ENCODE assay signal across 8 mouse cellular contexts in the genomic region with DNA sequence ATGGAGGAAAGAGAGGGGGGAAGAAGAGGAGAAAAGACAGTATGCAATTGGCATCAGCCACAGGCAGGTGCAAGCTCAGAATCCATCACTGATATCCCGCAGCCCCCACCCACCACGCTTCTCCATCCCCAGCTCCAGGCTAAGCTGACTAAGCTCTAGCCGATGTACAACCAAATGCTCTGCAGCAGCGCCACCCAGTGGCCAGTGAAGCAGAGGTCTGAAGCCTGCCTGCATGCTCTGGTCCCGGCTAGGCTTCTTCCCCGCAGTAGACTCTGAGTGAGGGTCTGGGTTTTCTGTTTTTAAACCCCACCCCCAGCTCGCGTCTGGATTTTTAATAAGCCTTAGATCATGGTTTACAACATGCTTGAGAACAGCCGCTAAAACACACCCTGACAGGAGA. TPM values are rescaled to one million over a fixed set of nuclear protein-coding genes. Genes with fewer than 3 reads are reported as not detected.
DNase-seq lines count a peak whose midpoint lies in the region; ATAC-seq and TF ChIP-seq lines count a peak whose summit lies in the region.

No protein-coding gene starts in this region.

- H3K9ac ChIP-seq in embryonic facial prominence, embryonic 15.5 days: no peak overlapping the region
- H3K9ac ChIP-seq in heart, embryonic 11.5 days (ENCODE audit: low read depth, low read length): no peak overlapping the region
- H3K9ac ChIP-seq in kidney, embryonic 14.5 days (ENCODE audit: low read depth, low read length): no peak overlapping the region
- H3K9ac ChIP-seq in limb, embryonic 13.5 days: no peak overlapping the region

- DNase-seq in 3T3-L1 (ENCODE audit: low read depth, low spot score): peak; percentile 93
- peak; percentile 73 to 91 for DNase-seq in spleen, postnatal 4 days (ENCODE audit: low spot score in 2 of 2)

- H3ac ChIP-seq in myocyte (ENCODE audit: control insufficient read depth, insufficient read length): no peak overlapping the region

- no peaks in the 10 kb centered on the region for H3K9me3 ChIP-seq in embryonic facial prominence, embryonic 15.5 days (replicated peaks)
- H3K9me3 ChIP-seq in heart, embryonic 11.5 days (replicated peaks; ENCODE audit: control insufficient read depth, low read length): no peaks in the 10 kb centered on the region
- H3K9me3 ChIP-seq in kidney, embryonic 14.5 days (ENCODE audit: control insufficient read depth, low read length): no peaks in the 10 kb centered on the region
- H3K9me3 ChIP-seq in limb, embryonic 13.5 days: no peaks in the 10 kb centered on the region

- WGBS in bone marrow, adult 2 months: 60% methylated on average over 9 of the region's 9 CpGs
- WGBS in embryonic facial prominence, embryonic 15.5 days: 4% methylated on average over 9 of the region's 9 CpGs
- 5% methylated on average over 9 of the region's 9 CpGs for WGBS in heart, embryonic 11.5 days (ENCODE audit: insufficient replicate concordance)
- 1% methylated on average over 9 of the region's 9 CpGs for WGBS in kidney, embryonic 14.5 days
- under 1% methylated on average over 9 of the region's 9 CpGs for WGBS in limb, embryonic 13.5 days

- no peaks in the 10 kb centered on the region for H3K79me2 ChIP-seq in myocyte (ENCODE audit: control insufficient read depth, insufficient read depth)

- no peak overlapping the region for H3K27ac ChIP-seq in bone marrow, adult 2 months (ENCODE audit: control insufficient read depth, insufficient read depth, low read depth, low read length, poor library complexity)
- H3K27ac ChIP-seq in embryonic facial prominence, embryonic 15.5 days (replicated peaks): no peak overlapping the region
- no peak overlapping the region for H3K27ac ChIP-seq in heart, embryonic 11.5 days (ENCODE audit: low read depth, low read length)
- H3K27ac ChIP-seq in kidney, embryonic 14.5 days (ENCODE audit: low read depth, low read length): no peak overlapping the region
- H3K27ac ChIP-seq in limb, embryonic 13.5 days: no peak overlapping the region

- peak; percentile 70; the same call in 1 of the 2 replicates for ATAC-seq in embryonic facial prominence, embryonic 15.5 days (ENCODE audit: insufficient number of reproducible peaks, low FRiP score, low TSS enrichment, low read depth)
- 0 out of 2 replicates have a peak, but pooled peaks have one; percentile 47 for ATAC-seq in heart, embryonic 11.5 days (replicated peaks; ENCODE audit: insufficient number of reproducible peaks, low FRiP score, low TSS enrichment)
- ATAC-seq in kidney, embryonic 14.5 days (ENCODE audit: low FRiP score, low TSS enrichment): peak; percentile 86
- peak; percentile 90 for ATAC-seq in limb, embryonic 13.5 days (ENCODE audit: low FRiP score, low read depth)

- H3K27me3 ChIP-seq in embryonic facial prominence, embryonic 15.5 days: no peaks in the 10 kb centered on the region
- peaks cover 7% of the 10 kb centered on the region for H3K27me3 ChIP-seq in heart, embryonic 11.5 days (ENCODE audit: control insufficient read depth, insufficient read depth, low read length)
- H3K27me3 ChIP-seq in kidney, embryonic 14.5 days (ENCODE audit: control insufficient read depth, insufficient read depth, low read length): no peaks in the 10 kb centered on the region
- H3K27me3 ChIP-seq in limb, embryonic 13.5 days: peaks cover 13% of the 10 kb centered on the region
- H3K27me3 ChIP-seq in myocyte (ENCODE audit: control insufficient read depth, insufficient read depth, insufficient read length): peaks cover 37% of the 10 kb centered on the region

- H3K4me2 ChIP-seq in embryonic facial prominence, embryonic 15.5 days (replicated peaks): peak overlapping the region; percentile 54
- peak overlapping the region; percentile 48 for H3K4me2 ChIP-seq in heart, embryonic 11.5 days
- peak overlapping the region; percentile 33 for H3K4me2 ChIP-seq in kidney, embryonic 14.5 days (replicated peaks; ENCODE audit: low read depth, low read length)
- H3K4me2 ChIP-seq in limb, embryonic 13.5 days (replicated peaks): peak overlapping the region; percentile 51
- peak overlapping the region; percentile 82 for H3K4me2 ChIP-seq in myocyte (ENCODE audit: low read depth)

- H3K4me3 ChIP-seq in bone marrow, adult 2 months (replicated peaks; ENCODE audit: control insufficient read depth, low read depth, low read length): no peak overlapping the region
- H3K4me3 ChIP-seq in embryonic facial prominence, embryonic 15.5 days (replicated peaks): peak overlapping the region; percentile 16; the same call in 1 of the 2 replicates
- no peak overlapping the region for H3K4me3 ChIP-seq in heart, embryonic 11.5 days (ENCODE audit: low read depth, low read length)
- H3K4me3 ChIP-seq in kidney, embryonic 14.5 days (ENCODE audit: low read length): no peak overlapping the region
- peak overlapping the region; percentile 14; the same call in 1 of the 2 replicates for H3K4me3 ChIP-seq in limb, embryonic 13.5 days
- no peak overlapping the region for H3K4me3 ChIP-seq in myocyte

- no peak for TF ChIP-seq POLR2A in bone marrow, adult 2 months (IDR thresholded peaks at IDR 0.05; ENCODE audit: borderline replicate concordance, control insufficient read depth, low read depth, low read length)
- TF ChIP-seq POLR2A in myocyte (IDR thresholded peaks at IDR 0.05; ENCODE audit: insufficient read length, low read depth): no peak

- H3K36me3 ChIP-seq in embryonic facial prominence, embryonic 15.5 days: no peaks in the 10 kb centered on the region
- H3K36me3 ChIP-seq in heart, embryonic 11.5 days (ENCODE audit: control insufficient read depth, insufficient read depth, low read length): no peaks in the 10 kb centered on the region
- no peaks in the 10 kb centered on the region for H3K36me3 ChIP-seq in kidney, embryonic 14.5 days (ENCODE audit: control insufficient read depth, insufficient read depth, low read length)
- no peaks in the 10 kb centered on the region for H3K36me3 ChIP-seq in limb, embryonic 13.5 days
- no peaks in the 10 kb centered on the region for H3K36me3 ChIP-seq in myocyte (ENCODE audit: control insufficient read depth, insufficient read depth)

- TF ChIP-seq CTCF in bone marrow, adult 2 months (IDR thresholded peaks at IDR 0.05; ENCODE audit: control insufficient read depth, insufficient read depth, low read length): peak; percentile 80

- H3K4me1 ChIP-seq in bone marrow, adult 2 months (ENCODE audit: control insufficient read depth, insufficient read depth, low read length): no peaks in the 10 kb centered on the region
- H3K4me1 ChIP-seq in embryonic facial prominence, embryonic 15.5 days: peaks cover 12% of the 10 kb centered on the region; the same call in 1 of the 2 replicates
- no peaks in the 10 kb centered on the region for H3K4me1 ChIP-seq in heart, embryonic 11.5 days (ENCODE audit: control insufficient read depth, insufficient read depth, low read length)
- H3K4me1 ChIP-seq in kidney, embryonic 14.5 days (ENCODE audit: control insufficient read depth, insufficient read depth, low read length): no peaks in the 10 kb centered on the region
- peaks cover 9% of the 10 kb centered on the region for H3K4me1 ChIP-seq in limb, embryonic 13.5 days

TF ChIP-seq in myocyte, 11 proteins besides CTCF, POLR2A, EP300 and RAD21:
- TF ChIP-seq USF1 (IDR thresholded peaks at IDR 0.05; ENCODE audit: low read depth): no peak
- TF ChIP-seq MAX (IDR thresholded peaks at IDR 0.05; ENCODE audit: low read depth): no peak
- no peak for TF ChIP-seq CEBPB (IDR thresholded peaks at IDR 0.05; ENCODE audit: insufficient read depth, poor library complexity, severe bottlenecking)
- TF ChIP-seq REST (IDR thresholded peaks at IDR 0.05; ENCODE audit: insufficient read depth, insufficient read length): no peak
- TF ChIP-seq TCF12 (IDR thresholded peaks at IDR 0.05; ENCODE audit: insufficient read depth, poor library complexity, severe bottlenecking): no peak
- no peak for TF ChIP-seq SRF (IDR thresholded peaks at IDR 0.05; ENCODE audit: control insufficient read depth, insufficient read length, low read depth)
- TF ChIP-seq TCF3 (IDR thresholded peaks at IDR 0.05; ENCODE audit: insufficient read length, low read depth): no peak
- TF ChIP-seq MYOD1 (IDR thresholded peaks at IDR 0.05; ENCODE audit: control insufficient read depth in 1 of 3, insufficient read length in 2 of 3, low read depth in 2 of 3): no peak
TF ChIP-seq in myocyte: peak in this region for 0.

RNA-seq across cellular contexts. Expression of gene Nphp4, which starts 41.7 kb away (rescaled TPM):
- polyA plus RNA-seq in bone marrow, adult 2 months (2011; ENCODE audit: insufficient read depth, insufficient read length, low replicate concordance, missing spikeins): 0.65 TPM in 1 of 2 replicates, not detected in the other
- polyA plus RNA-seq in embryonic facial prominence, embryonic 15.5 days (2015; fragmentation: Nextera tagmentation; extraction: Ambion mirVana): 3.6 and 6.2 TPM in 2 replicates
- polyA plus RNA-seq in heart, embryonic 11.5 days (2014; fragmentation: Nextera tagmentation; extraction: Ambion mirVana): 1.7 and 1.9 TPM in 2 replicates
- 3.3 and 3.7 TPM in 2 replicates for polyA plus RNA-seq in kidney, embryonic 14.5 days (2014; fragmentation: Nextera tagmentation; extraction: Ambion mirVana)
- 2.4 and 3.2 TPM in 2 replicates for polyA plus RNA-seq in limb, embryonic 13.5 days (2015; fragmentation: Nextera tagmentation; extraction: Ambion mirVana)
- polyA plus RNA-seq in myocyte (2012; fragmentation: generic; extraction: Trizol): 2.3 TPM

RNA-seq across cellular contexts. Expression of gene Kcnab2, which starts 42.8 kb away (rescaled TPM):
- polyA plus RNA-seq in bone marrow, adult 2 months (2011; ENCODE audit: insufficient read depth, insufficient read length, low replicate concordance, missing spikeins): 12.9 and 38.7 TPM in 2 replicates
- polyA plus RNA-seq in embryonic facial prominence, embryonic 15.5 days (2015; fragmentation: Nextera tagmentation; extraction: Ambion mirVana): 8.9 and 9.7 TPM in 2 replicates
- 2.2 and 3.5 TPM in 2 replicates for polyA plus RNA-seq in heart, embryonic 11.5 days (2014; fragmentation: Nextera tagmentation; extraction: Ambion mirVana)
- 3.4 and 5.3 TPM in 2 replicates for polyA plus RNA-seq in kidney, embryonic 14.5 days (2014; fragmentation: Nextera tagmentation; extraction: Ambion mirVana)
- 8.7 and 9.7 TPM in 2 replicates for polyA plus RNA-seq in limb, embryonic 13.5 days (2015; fragmentation: Nextera tagmentation; extraction: Ambion mirVana)
- polyA plus RNA-seq in myocyte (2012; fragmentation: generic; extraction: Trizol): 14.6 TPM

Comparison
In these comparisons a context has a peak if more than half of its experiments do, and no peak if none do; other contexts are left out.
1. H3K4me3 ChIP-seq: peak in embryonic facial prominence, embryonic 15.5 days (single experiment) and limb, embryonic 13.5 days (single experiment); none in bone marrow, adult 2 months (single experiment), heart, embryonic 11.5 days (single experiment), kidney, embryonic 14.5 days (single experiment) and myocyte (single experiment).
2. Peak in every context shown above with its lines, with median percentiles within 50 percentile points of each other: ATAC-seq and H3K4me2 ChIP-seq.